Mouse (Mus musculus) limb, embryonic 14.5 days (tissue): ENCODE results near the gene Cftr. TPM values are rescaled to one million over a fixed set of nuclear protein-coding genes. Genes with fewer than 3 reads are reported as not detected.

Experiments
- ATAC-seq: fragments of 200-750 bp; cut with Nextera tagmentation; 2 replicates; pipeline ENCODE4 v1.8.0; 2017; ENCODE audit warnings: low read depth, moderate number of reproducible peaks, moderate TSS enrichment; ENCODE audit not compliant: low FRiP score
- DNase-seq: peaks from one replicate; pipeline ENCODE4 v3.0.0-alpha.2; 2015; ENCODE audit warnings: low spot score
- H3K27ac ChIP-seq: fragments of 300-500 bp; sonication (generic); replicated peaks from 2 replicates; pipeline ENCODE4 v1.5.1; 2014; ENCODE audit warnings: low read depth, mild to moderate bottlenecking, low read length, moderate library complexity, mixed read lengths
- H3K27me3 ChIP-seq: fragments of 300-500 bp; sonication (generic); 2 replicates; pipeline ENCODE4 v1.6.1; 2014; ENCODE audit warnings: low read length, mixed read lengths; ENCODE audit not compliant: control insufficient read depth, insufficient read depth
- H3K36me3 ChIP-seq: fragments of 300-500 bp; sonication (generic); 2 replicates; pipeline ENCODE4 v1.6.1; 2014; ENCODE audit warnings: mild to moderate bottlenecking, low read length, moderate library complexity, mixed read lengths; ENCODE audit not compliant: control insufficient read depth, insufficient read depth
- H3K4me1 ChIP-seq: fragments of 300-500 bp; sonication (generic); 2 replicates; pipeline ENCODE4 v1.6.1; 2014; ENCODE audit warnings: antibody characterized with exemption, low read length, mixed read lengths; ENCODE audit not compliant: control insufficient read depth, insufficient read depth
- H3K4me2 ChIP-seq: fragments of 300-500 bp; sonication (generic); replicated peaks from 2 replicates; pipeline ENCODE4 v1.6.1; 2014; ENCODE audit warnings: low read depth, mild to moderate bottlenecking, low read length, moderate library complexity; ENCODE audit not compliant: severe bottlenecking
- H3K4me3 ChIP-seq: fragments of 300-500 bp; sonication (generic); replicated peaks from 2 replicates; pipeline ENCODE4 v1.5.1; 2014; ENCODE audit warnings: low read length
- H3K9ac ChIP-seq: fragments of 300-500 bp; sonication (generic); 2 replicates; pipeline ENCODE4 v1.6.1; 2014; ENCODE audit warnings: mild to moderate bottlenecking, low read depth, low read length, moderate library complexity; ENCODE audit not compliant: severe bottlenecking
- H3K9me3 ChIP-seq: fragments of 300-500 bp; sonication (generic); 2 replicates; pipeline ENCODE4 v1.6.1; 2016; ENCODE audit warnings: low read length; ENCODE audit not compliant: control insufficient read depth
- POLR2A ChIP-seq: fragments of 200-500 bp; IDR thresholded peaks from 2 replicates; pipeline ENCODE4 v1.8.0; 2012; ENCODE audit warnings: inconsistent platforms, mild to moderate bottlenecking, moderate library complexity, borderline replicate concordance; ENCODE audit not compliant: insufficient read depth, insufficient read length; ENCODE audit errors: extremely low read depth
- WGBS: fragments of 180-500 bp; shearing (Covaris S2); extraction: QIAGEN DNeasy Blood & Tissue Kit; methylation state at CpG from one replicate; pipeline ENCODE4 v1.1.7; 2014; 5-methylcytosine and 5-hydroxymethylcytosine counted together
- polyA plus RNA-seq, 2 experiments: library from polyadenylated mRNA; depleted of rRNA in 1 of 2; stranded (reverse) in 1 of 2; unstranded in 1 of 2; fragments of >200 nt; fragmentation: Nextera tagmentation in 1 of 2; extraction: Ambion mirVana in 1 of 2; gene quantifications; 2 replicates each; pipeline versions ENCODE4 v1.2.1 to v1.2.3; 2012 to 2014

The Cftr gene
- polyA plus RNA-seq, 2 experiments = 0.36 to 0.44 TPM

DNA sequence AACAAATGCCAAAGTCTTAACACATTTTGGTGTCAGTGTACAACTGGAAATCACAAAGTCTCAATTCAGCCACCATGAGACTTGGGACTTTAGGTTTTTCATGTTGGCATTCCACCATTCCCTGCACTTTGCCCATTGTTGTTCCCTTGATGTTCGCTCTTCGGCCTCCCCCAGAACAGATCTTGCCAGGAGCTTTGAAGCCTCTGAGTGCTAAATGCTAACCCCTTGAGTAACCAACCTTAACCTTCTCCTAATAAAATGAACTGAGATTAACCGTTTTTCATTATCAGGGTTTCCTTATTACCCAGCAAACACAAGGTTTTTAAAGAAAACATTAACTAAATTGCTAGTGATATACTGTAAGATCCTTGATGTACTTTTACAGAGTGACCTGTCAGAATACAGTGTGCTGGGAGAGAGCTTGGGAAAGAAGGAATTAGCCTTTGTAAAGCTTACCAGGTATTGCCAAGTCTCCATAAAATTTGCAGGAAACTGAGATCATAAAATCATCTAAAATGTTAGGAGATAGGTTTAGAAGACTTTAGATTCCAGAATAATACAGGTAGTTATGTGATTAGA lies 144.0 kb downstream of the Cftr start:
- no peak overlapping the region for H3K9ac ChIP-seq
- no peaks in the 10 kb centered on the region for H3K27me3 ChIP-seq
- DNase-seq (no peak), ATAC-seq (no peak)
- no peaks in the 10 kb centered on the region for H3K9me3 ChIP-seq
- 79% methylated on average over 3 of the region's 3 CpGs for WGBS
- no peak for TF ChIP-seq POLR2A
- H3K4me1 ChIP-seq = no peaks in the 10 kb centered on the region
- no peaks in the 10 kb centered on the region for H3K36me3 ChIP-seq
- no peak overlapping the region for H3K27ac ChIP-seq
- no peak overlapping the region for H3K4me3 ChIP-seq
- no peak overlapping the region for H3K4me2 ChIP-seq

- no peak overlapping the region for H3K27ac ChIP-seq
- no peaks in the 10 kb centered on the region for H3K4me1 ChIP-seq
- ATAC-seq (no peak), DNase-seq (no peak)
- H3K36me3 ChIP-seq = no peaks in the 10 kb centered on the region
- H3K4me2 ChIP-seq = no peak overlapping the region
- no peak overlapping the region for H3K9ac ChIP-seq
- H3K4me3 ChIP-seq = no peak overlapping the region
- no peaks in the 10 kb centered on the region for H3K27me3 ChIP-seq
- no peak for TF ChIP-seq POLR2A
- H3K9me3 ChIP-seq = no peaks in the 10 kb centered on the region
- 86% methylated on average over 1 of the region's 1 CpGs for WGBS
These were observed 152.5 kb downstream of the Cftr start for GRCm38 (mm10) chr6:18322950-18323349.

DNA sequence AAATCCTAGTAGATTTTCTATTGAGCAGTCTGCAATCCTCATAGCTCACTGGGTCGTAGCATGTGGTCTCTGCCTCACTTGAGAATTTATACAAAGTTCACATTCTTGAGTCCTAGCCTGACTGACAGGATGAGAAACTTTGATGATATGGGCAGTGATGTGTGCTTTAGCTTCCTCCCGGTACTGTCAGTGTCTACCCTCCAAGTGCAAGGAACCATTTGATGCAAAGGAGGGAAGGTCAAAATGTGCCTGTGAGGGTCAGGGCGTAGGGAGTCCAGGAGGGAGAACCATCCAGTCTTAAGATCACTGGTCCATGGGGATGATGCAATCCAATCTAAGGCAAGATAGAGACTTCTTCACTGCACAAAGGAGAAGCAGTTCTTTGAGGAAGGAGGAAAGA lies 164.9 kb downstream of the Cftr start:
- Histone ChIP-seq H3K4me2 (no peak overlapping the region), H3K4me1 (no peaks in the 10 kb centered on the region), H3K36me3 (no peaks in the 10 kb centered on the region), H3K9ac (no peak overlapping the region), H3K4me3 (no peak overlapping the region), H3K9me3 (no peaks in the 10 kb centered on the region), H3K27me3 (no peaks in the 10 kb centered on the region), H3K27ac (no peak overlapping the region)
- WGBS = 79% methylated on average over 3 of the region's 3 CpGs
- no peak for TF ChIP-seq POLR2A
- DNase-seq = no peak
- no peak for ATAC-seq

DNA sequence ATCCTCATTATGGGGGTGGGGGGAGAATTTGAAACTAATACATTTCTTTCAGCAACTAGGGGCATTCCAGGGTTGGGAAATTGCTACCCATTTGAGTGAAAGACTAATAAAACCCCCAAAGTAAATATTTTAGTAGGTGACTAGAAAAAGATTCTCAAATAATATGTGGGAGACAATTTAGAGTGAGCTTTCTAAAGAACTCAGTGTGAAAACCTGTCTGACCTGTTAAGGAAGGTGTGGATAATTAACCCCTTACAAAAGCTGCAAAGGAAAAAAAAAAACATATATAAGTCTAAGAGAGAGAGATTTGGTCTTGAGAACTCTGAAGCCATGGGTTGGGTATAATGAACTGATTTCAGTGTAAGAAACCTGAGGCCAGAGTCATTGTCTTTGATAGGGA lies 167.8 kb downstream of the Cftr start:
- TF ChIP-seq POLR2A = no peak
- Histone ChIP-seq H3K27ac (no peak overlapping the region), H3K27me3 (no peaks in the 10 kb centered on the region), H3K4me2 (no peak overlapping the region), H3K9ac (no peak overlapping the region), H3K4me1 (no peaks in the 10 kb centered on the region), H3K36me3 (no peaks in the 10 kb centered on the region), H3K4me3 (no peak overlapping the region), H3K9me3 (no peaks in the 10 kb centered on the region)
- ATAC-seq = no peak
- DNase-seq = no peak

GRCm38 (mm10) chr6:18344272-18344671 lies 173.8 kb downstream of the Cftr start:
- no peak overlapping the region for H3K27ac ChIP-seq
- TF ChIP-seq POLR2A = no peak
- H3K36me3 ChIP-seq = no peaks in the 10 kb centered on the region
- DNase-seq (no peak), ATAC-seq (no peak)
- H3K4me2 ChIP-seq = no peak overlapping the region
- no peaks in the 10 kb centered on the region for H3K27me3 ChIP-seq
- no peak overlapping the region for H3K9ac ChIP-seq
- no peaks in the 10 kb centered on the region for H3K4me1 ChIP-seq
- no peak overlapping the region for H3K4me3 ChIP-seq
- no peaks in the 10 kb centered on the region for H3K9me3 ChIP-seq
- 97% methylated on average over 2 of the region's 2 CpGs for WGBS

- H3K4me1 ChIP-seq = no peaks in the 10 kb centered on the region
- no peak overlapping the region for H3K4me3 ChIP-seq
- ATAC-seq (no peak), DNase-seq (no peak)
- H3K9me3 ChIP-seq = no peaks in the 10 kb centered on the region
- no peaks in the 10 kb centered on the region for H3K36me3 ChIP-seq
- TF ChIP-seq POLR2A = no peak
- H3K27me3 ChIP-seq = no peaks in the 10 kb centered on the region
- no peak overlapping the region for H3K4me2 ChIP-seq
- 73% methylated on average over 3 of the region's 3 CpGs for WGBS
- H3K27ac ChIP-seq = no peak overlapping the region
- H3K9ac ChIP-seq = no peak overlapping the region
These were observed 178.8 kb downstream of the Cftr start for GRCm38 (mm10) chr6:18349153-18349858.
